Mouse (Mus musculus): Measurements from ENCODE around the gene Fam170b.

DNA sequence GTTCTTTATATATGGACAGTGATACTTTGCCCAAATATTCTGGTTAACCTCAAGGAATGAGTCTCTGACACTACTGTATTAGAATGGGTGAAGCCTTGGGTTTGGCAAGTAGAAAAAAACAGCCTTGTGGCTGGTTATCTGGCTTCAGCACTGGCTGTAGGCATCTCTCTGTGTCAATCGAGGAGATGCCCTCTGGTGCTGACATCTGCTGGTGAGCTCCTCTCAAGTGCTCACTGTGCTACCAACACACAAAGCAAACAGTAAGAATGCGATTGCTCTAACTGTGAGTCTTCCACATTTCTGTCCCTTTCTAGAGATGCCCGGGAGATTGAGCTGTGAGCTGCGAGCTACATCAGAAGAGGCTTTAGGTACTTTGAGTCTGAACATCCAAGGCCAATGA is 17.2 kb upstream of the Fam170b start:
- TF ChIP-seq MAFK (IDR thresholded peaks at IDR 0.05; ENCODE audit: insufficient read depth, low read depth, low read length) = no peak
- no peak for TF ChIP-seq ZC3H11A (IDR thresholded peaks at IDR 0.05; ENCODE audit: borderline replicate concordance, low read depth, low read length)
- no peak for TF ChIP-seq HCFC1 (IDR thresholded peaks at IDR 0.05; ENCODE audit: borderline replicate concordance, insufficient read depth, low read length)
- no peak for TF ChIP-seq CHD2 (IDR thresholded peaks at IDR 0.05; ENCODE audit: low read depth, low read length)

All from ES-E14 (cell line).